Mouse (Mus musculus): Measurements from ENCODE around the gene Ncoa1. TPM values are rescaled to one million over a fixed set of nuclear protein-coding genes. Genes with fewer than 3 reads are reported as not detected.
"Not testable (repeated sequence)": the region's sequence is repeated elsewhere in the genome, so short reads cannot be mapped to it uniquely, and the experiment has no call there.

Gene Ncoa1
- polyA plus RNA-seq, 1 experiment = 39.8 TPM

DNA sequence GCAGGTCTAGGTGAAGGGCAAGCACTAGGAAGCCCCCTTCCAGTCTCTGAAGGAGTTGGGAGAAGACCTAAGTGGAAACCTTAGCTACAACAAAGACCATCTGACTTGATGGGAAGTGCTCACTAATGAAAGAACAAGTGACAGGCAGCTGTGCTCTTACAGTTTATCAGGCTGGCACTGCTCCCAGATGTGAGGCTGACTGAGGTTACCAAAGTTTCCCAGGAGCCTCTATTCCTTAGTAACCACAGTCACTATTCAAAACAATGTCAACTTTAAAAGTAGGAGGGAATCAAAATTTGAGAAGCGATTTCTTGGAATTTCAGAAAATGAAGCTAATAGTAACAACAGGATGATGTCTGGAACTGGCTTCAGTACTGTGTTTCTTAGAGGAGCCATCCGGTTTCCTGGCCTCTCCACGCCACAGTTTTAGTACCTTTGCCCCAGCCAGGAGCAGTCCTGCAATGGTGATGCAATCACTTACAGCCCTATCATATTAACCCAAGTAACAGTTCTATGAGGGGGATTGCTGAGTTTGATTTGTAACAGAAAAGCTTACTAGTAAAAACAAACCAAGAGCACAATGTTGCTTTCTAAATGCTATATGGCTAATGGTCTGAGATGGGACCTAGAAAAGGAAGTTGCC is 90.8 kb downstream of the Ncoa1 start:
- TF ChIP-seq CTCF (IDR thresholded peaks at IDR 0.05; ENCODE audit: borderline replicate concordance, extremely low read depth, insufficient read depth, insufficient read length) = no peak
- TF ChIP-seq POLR2A (IDR thresholded peaks at IDR 0.05; ENCODE audit: borderline replicate concordance, extremely low read depth, insufficient read depth, insufficient read length, poor library complexity, severe bottlenecking) = no peak
- DNase-seq (ENCODE audit: low read depth) = peak; percentile 28

DNA sequence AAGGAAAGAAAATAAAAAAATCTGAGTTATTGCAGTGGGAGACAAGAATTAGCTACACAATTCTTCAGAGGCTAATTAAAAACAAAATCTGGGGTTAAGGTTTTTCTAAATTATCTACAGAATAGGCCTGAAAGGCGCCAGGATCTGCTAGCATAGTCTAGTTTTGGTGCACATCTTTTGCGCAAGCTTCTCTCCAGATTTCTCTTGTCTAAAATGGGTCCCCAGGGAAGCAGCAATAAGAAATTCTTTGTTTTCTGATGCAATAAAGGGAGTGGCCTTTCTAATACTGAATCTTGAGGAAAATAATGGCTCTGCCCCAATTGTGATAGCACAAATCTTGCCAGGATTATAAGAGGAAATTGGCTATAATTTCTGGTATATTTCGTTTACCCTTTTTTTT is 93.9 kb downstream of the Ncoa1 start:
- no peak for TF ChIP-seq CTCF (IDR thresholded peaks at IDR 0.05; ENCODE audit: borderline replicate concordance, extremely low read depth, insufficient read depth, insufficient read length)
- TF ChIP-seq POLR2A (IDR thresholded peaks at IDR 0.05; ENCODE audit: borderline replicate concordance, extremely low read depth, insufficient read depth, insufficient read length, poor library complexity, severe bottlenecking) = no peak

DNA sequence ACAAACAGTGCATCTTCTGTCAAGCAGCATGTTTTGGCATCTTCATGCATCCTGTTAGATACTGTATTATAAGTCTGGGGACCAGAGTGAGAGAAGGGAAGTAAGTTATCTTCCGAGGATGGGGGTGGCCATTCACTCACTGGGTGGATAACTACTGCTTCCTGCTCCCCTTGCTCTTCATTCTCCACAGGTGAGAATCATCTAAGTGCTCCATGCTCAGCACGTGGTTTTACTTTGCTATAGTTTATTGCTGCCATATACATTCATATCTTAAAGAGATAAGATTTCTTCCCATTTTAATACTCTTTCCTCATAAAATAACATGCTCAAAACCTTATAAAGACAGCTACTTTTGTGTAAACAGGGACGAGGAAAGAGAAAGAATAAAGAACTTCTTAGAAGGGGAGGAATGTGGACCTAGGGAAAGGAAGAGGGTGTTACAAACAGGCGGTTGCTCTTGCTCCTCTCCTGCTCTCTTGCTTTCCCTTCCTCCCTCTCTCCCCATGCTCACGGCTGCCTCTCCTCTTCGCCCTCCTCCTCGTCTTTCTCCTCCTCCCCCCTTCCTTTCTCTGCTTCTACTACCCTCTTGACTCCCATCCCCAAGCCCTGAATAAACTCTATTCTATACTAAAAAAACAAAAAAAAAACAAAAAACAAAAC is 97.6 kb downstream of the Ncoa1 start:
- TF ChIP-seq POLR2A (IDR thresholded peaks at IDR 0.05; ENCODE audit: borderline replicate concordance, extremely low read depth, insufficient read depth, insufficient read length, poor library complexity, severe bottlenecking) (no peak), CTCF (IDR thresholded peaks at IDR 0.05; ENCODE audit: borderline replicate concordance, extremely low read depth, insufficient read depth, insufficient read length) (no peak)

More for the DNA sequence above, 93.9 kb downstream of the Ncoa1 start:
- DNase-seq (ENCODE audit: low read depth) = no peak

DNA sequence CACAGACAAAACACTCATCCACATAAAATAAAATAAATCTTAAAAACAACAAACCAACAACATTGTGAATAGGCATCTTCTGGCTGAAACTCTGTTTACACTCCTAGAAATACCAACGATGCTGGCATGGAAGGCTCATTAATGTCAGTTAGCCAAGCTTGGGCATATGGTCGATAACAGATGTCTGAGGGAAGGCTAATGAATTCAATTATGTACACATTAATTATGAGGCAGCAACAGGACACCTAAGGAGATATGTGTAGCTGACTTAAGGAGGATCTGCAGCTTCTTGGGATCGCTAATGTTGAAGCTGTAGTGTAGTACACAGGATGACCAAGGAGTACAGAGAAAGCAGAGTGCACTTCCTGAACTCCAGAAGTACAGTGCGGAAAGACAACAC is 100.5 kb downstream of the Ncoa1 start:
- TF ChIP-seq POLR2A (IDR thresholded peaks at IDR 0.05; ENCODE audit: borderline replicate concordance, extremely low read depth, insufficient read depth, insufficient read length, poor library complexity, severe bottlenecking) = no peak
- no peak for TF ChIP-seq CTCF (IDR thresholded peaks at IDR 0.05; ENCODE audit: borderline replicate concordance, extremely low read depth, insufficient read depth, insufficient read length)
- DNase-seq (ENCODE audit: low read depth) = peak; percentile 87

More for the DNA sequence above, 97.6 kb downstream of the Ncoa1 start:
- no peak for DNase-seq (ENCODE audit: low read depth)

DNA sequence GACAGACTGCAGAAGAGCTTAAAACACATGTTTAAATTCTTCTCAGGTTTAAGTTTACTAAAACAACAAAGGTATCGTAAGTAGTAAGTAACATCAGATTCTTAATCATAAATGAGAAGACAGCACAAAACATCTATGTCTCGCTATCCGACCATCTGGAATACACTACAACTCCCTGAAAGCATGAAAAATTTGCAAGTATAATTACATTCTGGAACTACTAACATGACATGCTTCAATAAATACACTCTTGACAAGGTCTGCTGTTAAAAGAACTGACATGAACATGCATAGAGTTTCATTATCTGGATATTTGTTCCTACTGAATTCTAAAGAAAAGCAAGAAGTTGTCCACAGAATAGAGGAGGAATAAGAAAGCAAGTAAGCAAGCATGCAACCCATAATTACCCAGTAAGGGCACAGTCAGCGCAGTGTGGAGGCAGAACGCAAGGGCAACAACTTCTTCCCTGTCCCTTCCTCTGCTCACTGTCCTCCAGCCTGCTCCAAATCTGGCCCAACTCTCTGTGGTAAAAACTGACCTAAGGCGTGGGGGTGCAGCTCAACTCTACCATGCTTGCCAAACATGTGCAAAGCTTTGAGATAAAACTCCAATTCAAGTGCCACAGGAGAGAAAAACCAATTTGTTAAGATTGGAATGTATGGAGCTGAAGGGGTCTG is 102.0 kb downstream of the Ncoa1 start:
- peak; percentile 81 for DNase-seq (ENCODE audit: low read depth)
- TF ChIP-seq CTCF (IDR thresholded peaks at IDR 0.05; ENCODE audit: borderline replicate concordance, extremely low read depth, insufficient read depth, insufficient read length) = no peak
- no peak for TF ChIP-seq POLR2A (IDR thresholded peaks at IDR 0.05; ENCODE audit: borderline replicate concordance, extremely low read depth, insufficient read depth, insufficient read length, poor library complexity, severe bottlenecking)

DNA sequence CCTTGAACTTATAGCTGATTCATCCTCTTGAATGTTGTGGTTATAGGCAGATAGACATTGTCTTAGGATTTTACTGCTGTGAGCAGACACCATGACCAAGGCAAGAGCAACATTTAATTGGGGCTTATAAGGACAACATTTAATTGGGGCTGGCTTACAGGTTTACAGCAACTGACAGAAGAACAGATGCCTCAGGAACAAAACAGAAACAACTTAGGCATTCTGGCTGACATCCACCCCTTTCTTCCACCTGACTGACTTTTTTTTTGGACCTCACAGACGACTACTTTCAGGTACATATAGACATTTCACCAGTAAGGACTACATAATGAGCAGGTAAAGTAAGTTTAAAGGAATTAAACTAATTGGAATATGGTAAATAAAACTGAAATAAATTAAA is 105.6 kb downstream of the Ncoa1 start:
- peak; percentile 81 for DNase-seq (ENCODE audit: low read depth)
- TF ChIP-seq CTCF (IDR thresholded peaks at IDR 0.05; ENCODE audit: borderline replicate concordance, extremely low read depth, insufficient read depth, insufficient read length) (no peak), POLR2A (IDR thresholded peaks at IDR 0.05; ENCODE audit: borderline replicate concordance, extremely low read depth, insufficient read depth, insufficient read length, poor library complexity, severe bottlenecking) (no peak)

DNA sequence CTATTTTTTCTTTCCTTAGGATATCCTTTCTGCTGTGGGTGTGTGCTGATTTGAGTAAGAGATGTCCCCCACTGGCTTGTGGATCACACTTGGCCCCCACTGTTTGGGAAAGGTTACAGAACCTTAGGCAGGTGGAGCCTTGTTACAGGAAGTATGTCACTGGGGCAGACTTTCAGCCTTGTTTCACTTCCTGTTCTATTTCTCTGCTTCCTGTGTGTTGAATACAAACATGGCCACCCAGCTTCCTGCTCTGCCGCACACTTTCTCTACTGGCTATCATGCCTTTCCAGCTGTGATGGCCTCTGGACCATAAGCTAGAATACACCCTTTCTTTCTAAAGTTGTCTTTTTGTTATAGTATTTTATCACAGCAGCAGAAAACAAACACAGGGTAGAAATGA is 111.0 kb downstream of the Ncoa1 start:
- no peak for TF ChIP-seq CTCF (IDR thresholded peaks at IDR 0.05; ENCODE audit: borderline replicate concordance, extremely low read depth, insufficient read depth, insufficient read length)
- TF ChIP-seq POLR2A (IDR thresholded peaks at IDR 0.05; ENCODE audit: borderline replicate concordance, extremely low read depth, insufficient read depth, insufficient read length, poor library complexity, severe bottlenecking) = no peak

DNA sequence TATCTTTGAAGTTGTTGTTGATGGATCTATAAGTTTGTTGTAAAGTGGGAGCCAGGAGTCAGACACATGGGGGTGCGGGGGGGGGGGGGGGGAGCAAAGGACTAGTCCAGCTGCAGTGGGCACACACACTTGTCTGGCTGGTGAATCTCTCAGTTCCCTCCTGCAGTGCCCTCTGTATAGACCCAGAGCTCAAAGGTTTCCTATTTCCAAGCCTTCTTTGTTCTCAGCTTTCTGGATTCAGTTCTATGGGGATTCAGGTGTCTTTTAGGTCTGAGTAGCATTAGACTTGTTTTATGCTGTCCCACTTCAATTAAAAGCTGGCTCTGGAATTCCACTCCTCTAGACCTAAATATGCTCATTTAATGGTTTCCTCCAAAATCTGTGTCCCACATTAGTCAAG is 117.5 kb downstream of the Ncoa1 start:
- no peak for TF ChIP-seq POLR2A (IDR thresholded peaks at IDR 0.05; ENCODE audit: borderline replicate concordance, extremely low read depth, insufficient read depth, insufficient read length, poor library complexity, severe bottlenecking)
- TF ChIP-seq CTCF (IDR thresholded peaks at IDR 0.05; ENCODE audit: borderline replicate concordance, extremely low read depth, insufficient read depth, insufficient read length) = no peak
- DNase-seq (ENCODE audit: low read depth) = no peak

More for the DNA sequence above, 111.0 kb downstream of the Ncoa1 start:
- DNase-seq (ENCODE audit: low read depth) = no peak

DNA sequence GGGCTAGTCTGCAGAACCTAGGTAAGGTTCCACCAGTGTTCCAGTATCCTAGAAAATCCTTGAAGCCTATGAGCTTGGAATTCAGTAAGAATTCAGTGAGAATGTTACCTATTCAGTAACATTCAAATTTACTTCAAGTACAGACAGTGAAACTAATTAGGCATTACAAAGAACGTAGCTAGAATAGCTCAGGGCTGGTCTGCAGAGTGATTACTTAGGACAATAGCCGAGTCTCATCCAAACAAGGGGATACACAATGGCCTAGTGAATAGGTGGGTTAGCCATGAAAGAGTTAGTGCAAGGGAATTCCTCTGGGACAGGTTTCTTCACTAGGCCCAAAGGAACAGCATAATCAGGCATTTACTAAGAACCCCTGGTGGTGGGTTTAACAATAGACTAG is 118.3 kb downstream of the Ncoa1 start:
- DNase-seq (ENCODE audit: low read depth) = not testable (repeated sequence)

DNA sequence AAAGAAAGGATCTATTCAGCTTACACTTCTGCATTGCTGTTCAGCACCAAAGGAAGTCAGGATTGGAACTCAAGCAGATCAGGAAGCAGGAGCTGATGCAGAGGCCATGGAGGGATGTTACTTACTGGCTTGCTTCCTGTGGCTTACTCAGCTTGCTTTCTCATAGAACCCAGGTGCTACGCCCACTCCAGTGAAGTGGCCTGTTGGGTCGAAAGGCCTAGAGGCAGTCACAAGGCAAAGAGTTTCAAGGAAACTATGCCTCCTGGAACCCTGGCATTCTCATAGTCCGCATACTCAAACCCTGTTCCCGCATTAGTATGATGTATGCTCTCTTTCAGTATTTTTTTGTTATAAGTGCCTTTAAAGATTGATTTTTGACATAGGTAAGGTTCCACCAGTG is 118.9 kb downstream of the Ncoa1 start:
- DNase-seq (ENCODE audit: low read depth) = no peak
- TF ChIP-seq CTCF (IDR thresholded peaks at IDR 0.05; ENCODE audit: borderline replicate concordance, extremely low read depth, insufficient read depth, insufficient read length) (no peak), POLR2A (IDR thresholded peaks at IDR 0.05; ENCODE audit: borderline replicate concordance, extremely low read depth, insufficient read depth, insufficient read length, poor library complexity, severe bottlenecking) (no peak)

DNA sequence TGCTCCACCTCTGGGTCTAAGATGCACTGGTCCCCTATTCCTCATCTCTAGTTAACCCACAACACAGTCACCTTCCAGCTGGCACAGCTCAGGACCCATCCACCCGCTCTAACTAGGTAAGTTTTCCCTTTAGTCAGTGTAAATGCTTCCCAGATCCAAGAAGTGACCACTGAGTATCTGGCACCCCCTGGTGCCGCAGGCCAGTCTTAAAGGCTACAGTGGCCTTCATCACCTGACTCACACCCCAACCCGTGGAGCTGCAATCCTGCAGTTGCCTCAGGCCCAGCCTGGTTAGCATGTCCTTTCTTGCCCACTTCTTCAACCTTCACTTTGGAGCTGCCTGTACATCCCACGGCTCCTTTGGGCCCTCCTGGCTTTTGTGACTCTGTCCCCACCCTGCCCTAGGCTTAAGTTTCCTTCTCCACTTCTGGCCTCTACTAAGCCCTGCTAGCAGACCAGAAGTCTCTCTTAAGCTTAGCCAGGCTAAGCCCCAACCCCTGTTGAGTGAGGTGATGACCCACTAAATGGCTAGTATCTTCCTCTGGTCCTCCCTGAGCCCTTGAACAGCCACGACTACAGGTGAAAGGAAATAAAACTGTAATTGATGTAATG is 120.0 kb downstream of the Ncoa1 start:
- TF ChIP-seq CTCF (IDR thresholded peaks at IDR 0.05; ENCODE audit: borderline replicate concordance, extremely low read depth, insufficient read depth, insufficient read length) (no peak), POLR2A (IDR thresholded peaks at IDR 0.05; ENCODE audit: borderline replicate concordance, extremely low read depth, insufficient read depth, insufficient read length, poor library complexity, severe bottlenecking) (no peak)
- no peak for DNase-seq (ENCODE audit: low read depth)
